Mouse (Mus musculus): ENCODE results near the gene Tdrkh. TPM values are rescaled to one million over a fixed set of nuclear protein-coding genes. Genes with fewer than 3 reads are reported as not detected.

Tdrkh gene
- total and polyA plus RNA-seq, 3 experiments: not detected

GRCm38 (mm10) chr3:94398943-94399481, 14.1 kb upstream of the Tdrkh start:
- no peak overlapping the region for H3K27ac ChIP-seq (ENCODE audit: insufficient read depth, low read depth)
- DNase-seq (ENCODE audit: extremely low read depth): no peak
- H3K36me3 ChIP-seq (replicated peaks in 1 of 2; ENCODE audit: control insufficient read depth in 1 of 2, insufficient read depth in 1 of 2, low read length in 1 of 2): no peaks in the 10 kb centered on the region
- no peaks in the 10 kb centered on the region for H3K79me2 ChIP-seq (replicated peaks; ENCODE audit: control insufficient read depth, extremely low read depth, insufficient read depth, poor library complexity, severe bottlenecking)
- H3K4me1 ChIP-seq (ENCODE audit: control insufficient read depth in 1 of 2, insufficient read depth in 2 of 2): no peaks in the 10 kb centered on the region
- no peak overlapping the region for H3K4me3 ChIP-seq (replicated peaks in 1 of 3; ENCODE audit: low read depth in 2 of 3, low read length in 2 of 3, poor library complexity in 1 of 3)
- dilution Hi-C loops (cut with MboI; ENCODE audit: extremely low pct_ligation_motif_present, extremely low pct_unique_long_range_greater_than_20kb, low sequenced_read_pairs): no loop called here
- H3K9ac ChIP-seq (ENCODE audit: insufficient read depth, low read depth): no peak overlapping the region
- H3K27me3 ChIP-seq (replicated peaks): peaks cover 10% of the 10 kb centered on the region
- no peaks in the 10 kb centered on the region for H3K9me3 ChIP-seq (replicated peaks; ENCODE audit: low read length)
- no peak overlapping the region for H3K4me2 ChIP-seq (ENCODE audit: insufficient read depth, low read depth, poor library complexity, severe bottlenecking)
- TF ChIP-seq SIN3A (IDR thresholded peaks at IDR 0.05; ENCODE audit: low read length): no peak
- no peak for TF ChIP-seq JUN (IDR thresholded peaks at IDR 0.05; ENCODE audit: insufficient read depth, low read depth, low read length)
- TF ChIP-seq HCFC1 (IDR thresholded peaks at IDR 0.05; ENCODE audit: low read depth, low read length): no peak
- TF ChIP-seq RCOR1 (conservative IDR thresholded peaks at IDR 0.05; ENCODE audit: low read depth, low read length): no peak
- in situ Hi-C loops (cut with MboI; ENCODE audit: low pct_ligation_motif_present, low pct_unique_long_range_greater_than_20kb, low sequenced_read_pairs): no loop called here

GRCm38 (mm10) chr3:94399663-94400310, 13.3 kb upstream of the Tdrkh start:
- H3K27me3 ChIP-seq (replicated peaks): peaks cover 12% of the 10 kb centered on the region
- in situ Hi-C loops (cut with MboI; ENCODE audit: low pct_ligation_motif_present, low pct_unique_long_range_greater_than_20kb, low sequenced_read_pairs) (no loop called here), dilution Hi-C loops (cut with MboI; ENCODE audit: extremely low pct_ligation_motif_present, extremely low pct_unique_long_range_greater_than_20kb, low sequenced_read_pairs) (no loop called here)
- TF ChIP-seq ZKSCAN1 (IDR thresholded peaks at IDR 0.05; ENCODE audit: borderline replicate concordance, low read depth, low read length) (no peak), MXI1 (IDR thresholded peaks at IDR 0.05; ENCODE audit: low read depth, low read length) (no peak), CHD2 (IDR thresholded peaks at IDR 0.05; ENCODE audit: low read length) (no peak), NRF1 (IDR thresholded peaks at IDR 0.05; ENCODE audit: low read depth, low read length) (no peak), TCF12 (IDR thresholded peaks at IDR 0.05; ENCODE audit: low read depth, low read length) (no peak), E2F4 (IDR thresholded peaks at IDR 0.05; ENCODE audit: insufficient replicate concordance, low read depth, low read length) (no peak), ETS1 (conservative IDR thresholded peaks at IDR 0.05; ENCODE audit: low read depth, low read length) (no peak), RAD21 (IDR thresholded peaks at IDR 0.05; ENCODE audit: low read depth, low read length) (no peak), JUND (conservative IDR thresholded peaks at IDR 0.05; ENCODE audit: low read depth, low read length) (no peak), PAX5 (IDR thresholded peaks at IDR 0.05; ENCODE audit: low read length) (no peak), CHD1 (IDR thresholded peaks at IDR 0.05; ENCODE audit: low read depth, low read length) (no peak), KAT2A (IDR thresholded peaks at IDR 0.05; ENCODE audit: insufficient replicate concordance, low read length) (no peak), ZMIZ1 (IDR thresholded peaks at IDR 0.05; ENCODE audit: low read depth, low read length) (no peak), BHLHE40 (IDR thresholded peaks at IDR 0.05; ENCODE audit: low read depth, low read length) (no peak), MAX (IDR thresholded peaks at IDR 0.05; ENCODE audit: low read length) (no peak), MEF2A (IDR thresholded peaks at IDR 0.05; ENCODE audit: borderline replicate concordance, low read depth, low read length) (no peak), POLR2A (IDR thresholded peaks at IDR 0.05; ENCODE audit: low read depth, low read length) (no peak)
- H3K36me3 ChIP-seq (replicated peaks in 1 of 2; ENCODE audit: control insufficient read depth in 1 of 2, insufficient read depth in 1 of 2, low read length in 1 of 2): no peaks in the 10 kb centered on the region
- H3K9ac ChIP-seq (ENCODE audit: insufficient read depth, low read depth): no peak overlapping the region
- H3K4me3 ChIP-seq (replicated peaks in 1 of 3; ENCODE audit: low read depth in 2 of 3, low read length in 2 of 3, poor library complexity in 1 of 3): no peak overlapping the region
- no peaks in the 10 kb centered on the region for H3K9me3 ChIP-seq (replicated peaks; ENCODE audit: low read length)
- DNase-seq (ENCODE audit: extremely low read depth): no peak
- H3K4me2 ChIP-seq (ENCODE audit: insufficient read depth, low read depth, poor library complexity, severe bottlenecking): no peak overlapping the region
- H3K27ac ChIP-seq (ENCODE audit: insufficient read depth, low read depth): no peak overlapping the region
- no peaks in the 10 kb centered on the region for H3K79me2 ChIP-seq (replicated peaks; ENCODE audit: control insufficient read depth, extremely low read depth, insufficient read depth, poor library complexity, severe bottlenecking)
- no peaks in the 10 kb centered on the region for H3K4me1 ChIP-seq (ENCODE audit: control insufficient read depth in 1 of 2, insufficient read depth in 2 of 2)
